Mouse (Mus musculus): ENCODE measurements around the gene 4930412O13Rik.

The 4930412O13Rik gene

DNA sequence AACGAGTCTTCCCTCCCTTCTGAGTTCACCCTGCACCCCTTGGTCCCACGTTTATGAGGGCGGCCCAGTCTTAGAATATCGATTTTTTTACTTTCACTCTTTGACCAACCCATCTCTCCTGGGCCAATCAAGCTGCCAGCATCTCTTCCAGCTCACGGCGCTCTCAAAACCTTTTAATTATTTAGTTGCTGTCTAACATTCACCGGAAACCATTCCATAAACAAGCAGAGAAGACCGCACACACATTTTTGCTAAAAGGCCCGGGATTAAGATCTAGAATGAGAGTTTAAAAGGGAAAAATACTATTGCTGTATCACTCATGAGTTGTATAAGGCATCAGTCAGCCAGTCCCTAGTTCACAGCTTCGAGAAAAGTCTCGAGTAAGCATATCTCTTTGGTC is 781 bp upstream of the 4930412O13Rik start:
- no peak for DNase-seq (ENCODE audit: low spot score)

- DNase-seq (ENCODE audit: low spot score): no peak
Observed at GRCm38 (mm10) chr2:9881611-9882023, 565 bp downstream of the 4930412O13Rik start.

DNA sequence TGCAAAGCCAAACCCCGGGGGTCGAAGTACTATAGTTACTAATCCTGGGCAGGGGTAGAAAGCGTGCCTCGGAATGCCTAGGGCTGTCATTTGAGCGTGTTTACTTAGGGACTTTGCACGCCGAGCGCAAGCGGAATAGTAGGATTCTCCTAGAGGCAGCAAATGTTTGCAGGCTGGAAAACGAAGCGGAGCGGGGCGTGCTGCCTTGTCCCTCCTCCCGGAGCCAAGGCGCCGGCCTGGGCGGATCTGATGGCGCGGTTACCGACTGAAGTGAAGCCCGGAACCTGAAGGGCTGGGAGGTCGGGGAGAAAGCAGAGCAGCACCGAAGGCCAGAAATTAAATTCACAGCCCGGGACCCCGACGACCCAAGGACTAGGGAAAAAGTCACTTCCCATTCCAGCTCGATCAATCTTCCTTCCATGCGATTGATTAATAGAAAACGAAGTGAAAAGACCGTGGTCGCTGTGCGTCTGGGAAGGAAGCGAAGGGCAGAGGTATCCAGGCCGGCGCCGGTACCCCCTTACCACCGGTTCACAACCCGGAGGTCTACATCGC is 1.4 kb downstream of the 4930412O13Rik start:
- no peak for DNase-seq (ENCODE audit: low spot score)

DNA sequence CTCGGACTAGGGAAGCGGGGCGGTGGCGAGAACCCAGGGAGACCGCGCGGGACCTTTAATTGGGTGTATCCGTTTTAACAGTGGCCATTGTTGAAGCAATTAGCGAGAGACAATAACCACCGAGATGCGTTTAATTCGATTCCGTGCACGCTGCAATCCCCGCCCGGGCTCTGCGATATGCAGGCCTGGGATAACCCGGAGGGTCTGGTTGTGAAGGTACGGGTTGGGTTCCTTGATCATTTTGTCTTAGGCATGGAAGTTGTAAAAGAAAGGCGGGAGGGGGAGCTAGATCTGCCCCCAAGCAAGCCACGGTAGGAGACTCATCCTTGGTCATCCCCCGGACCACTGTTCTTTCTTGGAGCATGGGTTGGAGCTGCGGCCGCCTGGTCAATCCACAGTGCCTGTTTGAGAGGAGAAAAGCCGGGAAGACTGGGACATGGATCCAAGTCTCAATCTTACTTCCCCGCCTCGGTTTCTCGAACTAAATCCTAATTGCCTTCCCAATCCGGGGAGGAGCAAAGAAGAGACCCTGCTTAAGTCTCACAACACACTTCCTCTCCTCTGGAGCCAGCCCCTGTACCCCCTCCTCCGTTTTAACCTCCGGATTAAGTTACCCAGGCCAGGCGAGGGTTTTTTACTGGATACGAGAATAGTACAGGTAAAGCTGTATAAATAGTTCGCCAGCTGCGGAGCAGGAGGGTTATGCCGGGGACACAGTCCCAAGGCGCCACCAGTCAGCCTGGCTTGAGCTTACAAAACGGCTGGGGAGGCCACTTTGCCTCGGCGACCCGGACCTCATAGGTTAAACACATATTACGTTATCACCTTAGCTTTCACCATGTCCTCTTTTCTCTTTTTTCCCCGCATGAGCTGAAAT is 2.1 kb downstream of the 4930412O13Rik start:
- DNase-seq (ENCODE audit: low spot score): no peak

DNA sequence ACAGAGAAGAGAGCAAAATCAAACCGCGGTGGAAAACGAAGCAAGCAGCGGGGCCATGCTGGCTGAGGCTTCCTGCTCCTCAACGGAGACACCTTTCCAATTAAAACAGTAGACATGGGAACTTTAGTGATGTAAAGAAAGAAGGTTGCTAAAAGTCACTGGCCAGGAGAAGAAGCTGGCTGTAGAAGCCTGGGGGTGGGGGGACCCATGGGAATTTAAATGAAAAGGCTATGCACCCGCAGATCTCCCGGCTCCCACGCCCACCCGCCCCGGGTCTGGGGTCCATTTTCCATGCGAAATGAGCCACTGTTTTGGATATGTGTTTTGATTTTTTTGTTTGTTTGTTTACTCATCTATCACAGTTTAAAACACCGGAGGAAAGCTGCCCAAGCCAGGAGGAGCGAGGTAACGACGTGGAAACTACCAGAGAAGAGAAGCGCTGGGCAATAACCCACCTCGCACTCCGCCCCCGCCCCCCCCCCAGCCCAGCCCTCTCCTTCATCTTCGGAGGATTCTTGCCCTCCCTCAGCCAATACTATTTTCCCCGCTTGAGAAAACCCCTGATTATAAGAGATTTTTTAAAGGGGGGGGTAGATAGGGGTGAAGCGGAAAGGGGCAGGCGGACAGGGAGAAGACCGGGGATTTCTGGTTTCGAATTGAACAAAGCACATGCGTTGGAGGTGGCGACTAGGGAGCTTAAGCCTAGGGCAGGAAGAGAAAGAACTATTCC is 2.9 kb downstream of the 4930412O13Rik start:
- no peak for DNase-seq (ENCODE audit: low spot score)

DNA sequence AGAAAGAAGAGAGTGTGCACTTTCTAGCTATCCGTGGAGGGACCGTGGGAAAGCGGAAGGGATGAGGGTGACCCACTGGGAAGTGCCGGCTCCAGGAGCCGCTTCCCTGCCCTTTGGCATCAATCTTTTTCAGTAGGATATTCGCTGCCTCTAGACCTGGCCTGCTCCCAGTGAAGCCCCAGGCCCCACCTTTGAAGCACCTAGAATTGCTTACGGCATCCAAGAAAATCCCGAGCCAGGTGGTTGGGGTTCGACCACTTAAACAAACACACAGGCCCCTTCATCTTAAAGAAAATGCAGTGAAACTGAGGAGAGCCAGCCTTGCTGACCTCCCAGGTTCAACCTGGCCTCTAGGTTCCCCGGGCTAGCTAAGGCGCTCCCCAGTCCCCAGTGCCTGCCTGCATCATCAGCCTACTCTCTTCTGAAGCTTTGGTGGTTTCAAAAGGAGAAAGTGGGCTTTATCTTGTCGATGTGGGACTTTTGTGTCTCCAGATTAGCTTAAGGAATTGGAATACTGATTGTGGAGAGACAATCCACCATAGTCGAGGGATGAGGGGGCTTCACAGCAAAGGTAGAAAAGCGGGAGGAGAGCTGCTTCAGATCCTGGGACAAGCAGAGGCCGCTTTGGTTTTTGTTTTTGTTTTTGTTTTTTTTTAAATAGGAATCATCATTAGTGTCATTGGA is 3.6 kb downstream of the 4930412O13Rik start:
- no peak for DNase-seq (ENCODE audit: low spot score)

DNA sequence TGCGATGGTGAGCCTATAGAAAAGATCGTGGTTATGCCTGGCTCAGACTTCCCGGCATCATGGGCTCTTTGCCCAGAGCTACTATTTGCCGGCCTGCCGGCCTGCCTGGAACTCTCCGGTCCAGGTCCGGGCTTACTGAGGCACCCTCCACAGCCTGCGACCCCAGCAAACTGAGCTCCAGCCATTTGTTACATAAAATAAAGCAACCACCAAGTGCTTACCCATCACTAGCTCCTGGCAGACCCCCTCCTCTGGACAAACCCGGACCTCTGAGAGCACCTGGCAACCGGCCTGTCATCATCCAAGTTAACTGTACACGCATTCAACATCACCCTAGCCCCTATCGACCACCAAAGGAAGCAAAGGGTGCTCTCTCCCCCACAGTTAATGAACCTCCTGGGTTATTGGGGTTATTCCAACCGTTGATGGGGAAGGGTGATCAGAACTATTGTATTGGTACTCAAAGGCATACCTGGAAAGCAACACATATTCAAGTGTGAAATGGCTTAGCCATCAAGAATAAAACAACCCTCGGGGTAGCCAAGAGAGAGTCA is 4.2 kb downstream of the 4930412O13Rik start:
- no peak for DNase-seq (ENCODE audit: low spot score)

DNA sequence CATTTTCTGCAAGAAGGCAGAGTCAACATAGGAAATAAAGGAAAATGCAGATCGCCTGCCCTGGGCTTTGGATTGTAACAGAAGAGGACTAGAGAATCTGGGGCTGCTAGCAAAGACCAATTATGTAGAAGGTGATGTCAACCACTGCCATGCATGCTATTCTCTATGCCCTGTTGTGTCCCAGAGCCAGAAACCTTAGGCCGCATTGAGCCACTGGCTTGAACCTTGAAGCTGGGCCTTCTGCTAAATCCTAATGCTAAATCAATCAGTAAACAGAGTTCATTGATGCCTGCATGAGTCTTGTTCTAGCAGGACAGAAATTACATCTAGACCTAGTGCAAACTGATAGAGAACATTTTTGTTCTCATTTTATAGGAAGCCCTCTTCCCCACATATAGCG is 5.0 kb downstream of the 4930412O13Rik start:
- no peak for DNase-seq (ENCODE audit: low spot score)

DNA sequence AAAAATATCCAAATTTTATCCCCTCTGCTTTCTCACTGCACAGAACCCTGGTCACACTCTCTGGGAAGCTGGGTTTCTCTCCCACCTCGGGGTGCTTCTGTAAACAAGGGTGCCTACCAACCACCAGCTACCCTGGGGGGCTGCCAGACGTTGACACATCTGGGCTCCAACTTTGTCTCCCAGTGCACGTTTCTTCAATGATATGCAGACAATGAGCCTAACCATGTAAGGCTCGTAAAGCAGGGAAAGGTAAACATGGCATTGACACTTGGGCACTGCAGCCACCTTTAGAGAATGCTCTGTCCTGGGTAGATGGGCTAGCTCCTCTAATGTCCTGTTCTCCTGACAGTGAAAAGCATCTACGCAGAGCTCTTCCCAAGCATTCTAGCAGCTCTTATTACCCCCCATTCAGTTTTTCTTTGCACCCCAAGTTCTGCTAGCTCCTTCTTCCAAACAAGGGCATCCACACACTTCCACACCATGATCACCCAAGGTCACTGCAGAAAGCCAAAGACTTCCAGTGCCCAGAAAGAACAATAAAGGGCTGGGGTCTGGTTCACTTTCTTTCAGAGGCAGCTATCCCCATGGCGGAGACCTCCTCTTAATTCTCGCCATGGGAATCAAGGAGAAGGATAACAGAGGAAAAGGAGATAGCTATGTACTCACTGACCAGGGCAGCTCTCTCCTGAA is 6.0 kb downstream of the 4930412O13Rik start:
- no peak for DNase-seq (ENCODE audit: low spot score)

- DNase-seq (ENCODE audit: low spot score): no peak
Observed at GRCm38 (mm10) chr2:9887636-9888035, 6.6 kb downstream of the 4930412O13Rik start.

DNA sequence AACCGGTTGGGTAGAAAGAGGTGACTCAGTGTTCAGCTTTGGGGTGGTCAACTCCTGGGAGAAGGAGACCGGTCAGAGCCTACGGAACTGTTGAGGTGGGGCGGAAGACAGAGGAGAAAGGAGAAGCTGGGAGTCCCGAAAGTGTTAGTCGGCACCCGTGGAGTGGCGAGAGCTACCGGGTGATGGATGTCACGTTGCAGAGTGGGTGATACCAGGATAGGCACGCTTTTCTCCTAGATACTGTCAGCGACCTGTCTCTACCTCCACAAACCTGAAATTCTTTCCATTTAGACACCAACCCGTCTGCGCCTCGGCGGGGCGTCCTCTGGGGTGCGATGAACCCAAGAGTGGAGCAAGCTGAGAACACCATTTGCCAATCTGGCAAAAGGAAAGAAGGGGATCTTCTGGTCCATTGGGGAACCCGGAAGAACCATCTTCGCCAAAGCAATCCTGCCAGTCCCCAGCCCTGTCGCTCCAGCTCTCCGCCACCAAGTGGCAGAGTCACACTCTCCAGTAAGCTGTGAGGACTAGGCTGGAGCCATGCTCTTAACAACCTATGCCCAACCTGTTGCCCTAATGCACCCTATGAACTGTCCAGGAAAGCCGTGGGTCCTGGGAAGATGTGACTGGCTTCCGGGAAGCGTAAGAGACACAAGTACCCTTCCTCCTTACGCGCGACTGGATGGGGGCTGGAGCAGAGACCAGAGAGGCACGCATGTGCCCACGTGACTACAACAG is 8.0 kb downstream of the 4930412O13Rik start, which contains the start of gene 9230102O04Rik:
Gene 9230102O04Rik, minus strand, starts transcription at position 628 of the 738 bp plus-strand sequence.
- no peak for DNase-seq (ENCODE audit: low spot score)

- DNase-seq (ENCODE audit: low spot score): no peak
Observed at GRCm38 (mm10) chr2:9889651-9890183, 8.7 kb downstream of the 4930412O13Rik start, which contains the start of gene Gata3. TSS of gene Gata3 (minus strand) at chr2:9890034.

DNA sequence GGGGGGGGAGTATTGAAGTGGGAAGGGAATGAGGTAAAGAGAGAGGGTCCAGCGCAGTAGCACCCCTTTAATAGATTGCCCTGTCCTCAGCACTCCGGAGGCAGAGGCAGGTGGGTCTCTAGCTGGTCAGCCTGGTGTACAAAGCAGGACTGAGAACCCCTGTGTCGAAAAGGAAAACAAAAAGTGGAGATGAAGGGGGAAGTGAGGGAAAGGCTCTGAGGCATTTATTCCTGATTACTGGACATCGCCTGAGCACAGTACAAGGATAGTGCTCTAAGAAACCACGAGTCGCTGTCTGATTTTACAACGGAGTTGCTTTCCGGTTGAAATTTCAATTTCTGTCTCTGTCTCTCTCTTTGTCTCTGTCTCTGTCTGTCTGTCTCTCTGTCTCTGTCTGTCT is 9.2 kb downstream of the 4930412O13Rik start:
- DNase-seq (ENCODE audit: low spot score): no peak

DNA sequence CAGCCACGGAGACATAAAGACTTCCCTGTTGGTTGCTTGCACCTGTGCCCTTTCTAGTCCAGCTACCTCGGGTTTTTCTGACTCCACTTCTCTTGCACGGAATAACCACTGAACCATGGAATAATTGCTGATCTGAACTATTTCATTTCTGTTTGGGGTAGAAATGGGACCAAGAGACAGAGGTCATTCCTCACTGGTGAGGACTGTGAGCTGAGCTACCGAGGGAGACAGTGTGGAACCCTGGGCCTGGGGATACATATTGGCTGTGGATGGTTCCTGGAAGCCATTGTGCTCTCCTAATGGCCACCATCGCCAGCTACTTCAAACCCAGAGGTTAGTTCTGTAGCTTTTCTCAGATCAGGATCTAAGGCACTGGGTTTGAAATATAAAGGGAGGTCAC is 9.9 kb downstream of the 4930412O13Rik start:
- no peak for DNase-seq (ENCODE audit: low spot score)

DNA sequence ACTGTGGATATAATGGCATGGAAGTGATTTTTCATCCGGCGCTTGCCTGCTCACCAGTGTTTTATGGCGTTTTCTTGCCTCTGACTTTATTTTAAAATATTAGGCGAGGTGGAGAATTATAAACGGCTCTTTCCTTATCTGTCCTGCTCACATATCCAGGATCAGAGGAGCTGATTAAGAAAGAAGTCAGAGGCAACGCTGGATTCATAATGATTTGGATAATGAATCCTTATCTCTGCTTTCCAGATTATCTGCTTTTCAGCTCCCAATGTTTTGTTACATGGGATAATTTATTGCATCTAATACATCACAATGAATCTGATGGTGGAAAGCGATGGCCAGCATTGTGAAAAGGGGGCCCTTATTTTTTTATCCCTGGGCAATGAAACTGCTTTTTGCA is 11.5 kb downstream of the 4930412O13Rik start:
- no peak for DNase-seq (ENCODE audit: low spot score)

- DNase-seq (ENCODE audit: low spot score): no peak
Observed at GRCm38 (mm10) chr2:9893272-9893953, 12.4 kb downstream of the 4930412O13Rik start.

DNA sequence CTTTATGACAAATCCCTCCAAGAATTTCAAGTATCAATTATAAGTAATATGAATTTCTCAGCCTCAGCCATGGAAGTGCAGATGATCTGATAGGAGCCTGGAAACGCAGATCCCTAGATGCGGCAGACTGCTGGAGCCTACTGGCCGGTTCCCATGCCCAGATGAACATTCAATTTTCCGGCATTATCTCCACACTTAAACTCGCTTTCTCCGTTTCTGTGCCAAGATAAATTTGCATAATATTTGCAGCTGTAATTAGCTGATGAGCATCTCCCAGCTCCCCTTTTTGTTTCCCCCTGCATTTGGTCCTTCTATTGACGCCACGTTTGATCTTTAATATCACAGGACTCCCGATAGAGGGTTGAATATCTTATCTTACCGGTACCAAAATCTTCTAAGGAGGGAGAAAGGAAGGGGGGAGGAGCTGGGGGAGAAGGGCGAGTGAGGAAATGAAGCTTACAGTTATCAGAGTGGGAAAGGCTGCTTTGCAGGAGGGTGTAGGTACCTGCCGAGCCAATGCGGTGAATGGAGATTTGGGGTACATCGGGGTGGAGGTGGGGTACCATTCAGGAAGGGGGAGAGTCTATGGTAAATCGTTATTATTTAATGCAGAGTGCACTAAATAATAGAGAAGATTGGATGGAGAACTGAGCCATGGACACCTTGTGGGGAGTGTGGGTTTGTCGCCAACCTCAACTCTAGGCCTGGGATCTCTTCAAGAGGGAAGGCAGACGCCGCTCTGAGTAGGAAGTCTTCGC is 14.0 kb downstream of the 4930412O13Rik start:
- DNase-seq (ENCODE audit: low spot score): no peak

DNA sequence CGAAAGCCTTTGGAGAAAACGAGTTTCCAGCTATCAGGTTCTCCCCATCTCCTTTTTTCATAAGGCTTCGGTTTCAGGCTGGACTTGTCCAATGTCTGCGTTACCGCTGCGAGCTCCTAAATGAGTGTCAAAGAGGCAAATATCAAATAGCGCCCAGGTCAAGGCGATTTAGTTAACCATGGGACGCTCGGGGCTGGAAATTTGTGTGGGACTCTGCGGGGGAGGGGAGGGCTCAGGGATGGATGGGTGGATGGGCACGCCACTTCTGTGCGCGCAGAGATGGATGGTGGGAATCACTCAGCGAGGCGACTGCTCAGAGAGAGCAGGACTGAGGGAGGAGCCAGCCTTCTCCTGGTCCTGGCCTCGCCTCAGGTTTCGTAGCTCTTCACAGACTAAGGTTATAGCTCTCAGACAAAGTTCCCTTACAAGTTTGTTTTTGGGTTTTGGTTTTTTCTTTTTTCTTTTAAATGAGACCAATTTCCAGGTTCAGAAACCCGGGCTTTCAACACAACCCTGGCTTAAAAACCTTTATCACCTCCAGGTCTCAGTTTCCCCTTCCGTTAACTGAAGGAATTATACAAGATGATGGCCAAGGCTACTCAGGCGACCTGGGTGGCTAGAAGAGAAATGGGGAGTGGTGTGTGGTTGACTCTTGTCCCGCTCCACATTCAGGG is 15.2 kb downstream of the 4930412O13Rik start:
- DNase-seq (ENCODE audit: low spot score): no peak

Measured in ovary, postnatal 14 days (tissue).